Mouse (Mus musculus) embryonic fibroblast, embryonic 13.5 days (primary cell): ENCODE data around the gene Ano8. TPM values are rescaled to one million over a fixed set of nuclear protein-coding genes. Genes with fewer than 3 reads are reported as not detected.

Experiments used
- H3K27ac ChIP-seq: 2 replicates; pipeline ENCODE4 v1.5.1; 2012; ENCODE audit warnings: low read length, control low read depth, inconsistent platforms; ENCODE audit not compliant: insufficient read depth
- H3K4me1 ChIP-seq: 2 replicates; pipeline ENCODE4 v1.6.1; 2011; ENCODE audit warnings: low read length; ENCODE audit not compliant: control insufficient read depth, insufficient read depth
- H3K4me3 ChIP-seq: 2 replicates; pipeline ENCODE4 v1.5.1; 2011; ENCODE audit warnings: mild to moderate bottlenecking, control low read depth, low read length; ENCODE audit not compliant: insufficient read depth
- CTCF ChIP-seq: IDR thresholded peaks from 2 replicates; pipeline ENCODE4 v1.5.1; 2011; ENCODE audit warnings: mild to moderate bottlenecking, control low read depth, low read length, moderate library complexity, borderline replicate concordance; ENCODE audit not compliant: insufficient read depth
- POLR2A ChIP-seq: IDR thresholded peaks from 2 replicates; pipeline ENCODE4 v1.6.1; 2011; ENCODE audit warnings: low read depth, mild to moderate bottlenecking, control low read depth, low read length, moderate library complexity
- polyA plus RNA-seq: library from polyadenylated mRNA; stranded (reverse); fragments of >200 nt; gene quantifications from 2 replicates; pipeline ENCODE4 v1.2.4, GENCODE M21; 2011; ENCODE audit warnings: low read depth; ENCODE audit not compliant: missing spikeins, insufficient read length

Ano8 gene
- polyA plus RNA-seq, 1 experiment, result 15.4 TPM

- Histone ChIP-seq H3K4me1 (peaks cover 3% of the 10 kb centered on the region), H3K4me3 (no peak overlapping the region; the same call in 1 of the 2 replicates), H3K27ac (no peak overlapping the region)
- TF ChIP-seq CTCF (no peak), POLR2A (no peak)
Measured at GRCm38 (mm10) chr8:71484736-71485135, 1.0 kb downstream of the Ano8 start.

- Histone ChIP-seq H3K4me1 (no peaks in the 10 kb centered on the region), H3K27ac (no peak overlapping the region), H3K4me3 (no peak overlapping the region)
- TF ChIP-seq CTCF, result no peak
- TF ChIP-seq POLR2A, result no peak
Measured at GRCm38 (mm10) chr8:71483932-71484331, 1.8 kb downstream of the Ano8 start.

GRCm38 (mm10) chr8:71478943-71479342 is 6.8 kb downstream of the Ano8 start:
- H3K4me1 ChIP-seq, result 0 out of 2 replicates have a peak, but pooled peaks cover 3% of the 10 kb centered on the region
- no peak overlapping the region for H3K27ac ChIP-seq
- H3K4me3 ChIP-seq, result no peak overlapping the region
- TF ChIP-seq CTCF (no peak), POLR2A (no peak)

- TF ChIP-seq POLR2A (no peak), CTCF (peak; percentile 25; the same call in 1 of the 2 replicates)
- Histone ChIP-seq H3K4me1 (0 out of 2 replicates have a peak, but pooled peaks cover 3% of the 10 kb centered on the region), H3K4me3 (no peak overlapping the region), H3K27ac (no peak overlapping the region)
Measured at GRCm38 (mm10) chr8:71477196-71477845, 8.4 kb downstream of the Ano8 start.

- Histone ChIP-seq H3K4me3 (peak overlapping the region; percentile 40; the same call in 1 of the 2 replicates), H3K27ac (peak overlapping the region; percentile 62), H3K4me1 (0 out of 2 replicates have a peak, but pooled peaks cover 3% of the 10 kb centered on the region)
- TF ChIP-seq CTCF, result no peak
- peak; percentile 39; the same call in 1 of the 2 replicates for TF ChIP-seq POLR2A
Measured at GRCm38 (mm10) chr8:71476099-71476940, 9.4 kb downstream of the Ano8 start.

GRCm38 (mm10) chr8:71475702-71476075 is 10.1 kb downstream of the Ano8 start:
- H3K4me3 ChIP-seq, result peak overlapping the region; percentile 7; the same call in 1 of the 2 replicates
- H3K4me1 ChIP-seq, result 0 out of 2 replicates have a peak, but pooled peaks cover 3% of the 10 kb centered on the region
- no peak for TF ChIP-seq CTCF
- no peak; the same call in 1 of the 2 replicates for TF ChIP-seq POLR2A
- peak overlapping the region; percentile 62; the same call in 1 of the 2 replicates for H3K27ac ChIP-seq

- H3K4me1 ChIP-seq, result peaks cover 6% of the 10 kb centered on the region; the same call in 1 of the 2 replicates
- TF ChIP-seq POLR2A (no peak), CTCF (no peak)
- H3K27ac ChIP-seq, result no peak overlapping the region
- H3K4me3 ChIP-seq, result no peak overlapping the region
Measured at GRCm38 (mm10) chr8:71474785-71475701, 10.7 kb downstream of the Ano8 start.

- TF ChIP-seq CTCF (no peak), POLR2A (no peak)
- H3K4me1 ChIP-seq, result peaks cover 6% of the 10 kb centered on the region; the same call in 1 of the 2 replicates
- H3K27ac ChIP-seq, result no peak overlapping the region
- H3K4me3 ChIP-seq, result no peak overlapping the region
Measured at GRCm38 (mm10) chr8:71474344-71474743, 11.4 kb downstream of the Ano8 start.

GRCm38 (mm10) chr8:71472601-71473386 is 13.0 kb downstream of the Ano8 start:
- H3K27ac ChIP-seq, result no peak overlapping the region
- H3K4me1 ChIP-seq, result peaks cover 6% of the 10 kb centered on the region; the same call in 1 of the 2 replicates
- no peak overlapping the region for H3K4me3 ChIP-seq
- TF ChIP-seq POLR2A (no peak), CTCF (peak; percentile 21; the same call in 1 of the 2 replicates)
